Mouse (Mus musculus) c-Kit-positive CD71-negative TER-119-negative erythroid progenitor cells, embryonic 14.5 days (primary cell): ENCODE data around the gene Foxd4.

ENCODE experiments used
- DNase-seq: peaks from one replicate; pipeline ENCODE4 v3.0.0-alpha.2; 2013; ENCODE audit warnings: low read depth

Foxd4 gene

DNA sequence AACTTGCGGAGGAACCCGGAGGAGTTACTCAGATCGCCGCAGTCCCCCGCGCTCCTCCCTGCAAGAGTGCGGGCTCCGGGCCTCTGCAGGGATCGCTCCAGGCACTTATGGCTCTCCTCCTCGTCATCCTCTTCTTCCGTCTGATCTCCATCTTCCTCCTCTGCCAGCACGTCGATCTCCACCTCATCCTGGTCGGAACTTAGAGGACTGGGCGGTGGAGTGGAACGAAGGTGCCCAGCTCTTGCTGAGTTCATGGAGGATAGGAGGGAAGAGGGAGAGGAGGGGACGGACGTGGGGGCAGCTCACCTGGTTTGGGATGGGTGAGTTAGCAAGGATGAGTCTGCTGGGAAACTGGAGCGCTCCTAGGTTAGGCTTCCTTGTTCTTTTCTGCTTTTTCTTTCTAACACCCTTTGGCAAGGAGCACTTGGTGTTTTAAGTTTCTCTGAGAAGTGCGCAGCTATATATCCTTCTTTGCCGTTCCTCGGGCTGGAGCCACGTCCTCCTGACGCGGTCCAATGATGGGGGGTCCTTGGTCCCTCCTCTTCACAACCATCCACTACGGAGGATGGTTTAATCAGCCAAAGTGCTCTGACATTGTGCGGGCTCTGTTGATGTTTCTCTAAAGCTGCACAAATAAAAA, at the start of gene Foxd4:
Foxd4 (minus strand) TSS at position 617 of the 640 bp plus-strand sequence.
- no peak for DNase-seq

DNA sequence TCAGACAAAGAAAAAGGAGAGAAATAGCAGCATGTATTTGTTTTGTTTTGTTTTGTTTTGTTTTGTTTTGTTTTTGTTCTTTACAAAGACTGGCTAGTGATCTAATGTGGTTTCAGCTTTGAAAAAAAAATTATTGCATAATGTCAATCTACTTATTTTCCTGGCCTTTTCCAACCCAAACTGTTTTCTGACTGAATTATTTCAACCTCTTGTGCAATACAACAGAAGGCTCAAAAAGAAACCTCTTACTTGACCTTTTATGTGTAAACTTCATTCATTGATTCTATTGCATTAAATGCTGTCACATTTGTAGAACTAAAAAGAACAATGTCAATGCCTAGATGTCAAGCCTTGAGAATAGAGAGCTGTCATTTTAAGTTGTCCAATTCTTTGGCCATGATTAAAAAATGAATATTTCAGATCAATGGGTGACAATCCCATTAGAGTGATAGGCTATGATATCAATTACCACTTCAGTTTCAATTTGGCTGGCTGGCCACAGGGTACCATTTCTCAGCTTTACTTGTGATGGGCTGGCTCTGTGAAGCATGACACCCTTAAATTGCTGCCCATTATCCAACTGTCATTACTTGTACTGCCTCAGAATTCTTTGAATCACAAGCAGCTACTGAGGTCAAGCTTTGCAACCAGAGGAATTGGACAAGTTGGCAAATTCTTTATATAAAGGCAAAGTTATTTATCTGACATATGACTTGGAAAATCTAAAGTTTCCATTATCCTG, 44.7 kb upstream of the Foxd4 start:
- DNase-seq: no peak

DNA sequence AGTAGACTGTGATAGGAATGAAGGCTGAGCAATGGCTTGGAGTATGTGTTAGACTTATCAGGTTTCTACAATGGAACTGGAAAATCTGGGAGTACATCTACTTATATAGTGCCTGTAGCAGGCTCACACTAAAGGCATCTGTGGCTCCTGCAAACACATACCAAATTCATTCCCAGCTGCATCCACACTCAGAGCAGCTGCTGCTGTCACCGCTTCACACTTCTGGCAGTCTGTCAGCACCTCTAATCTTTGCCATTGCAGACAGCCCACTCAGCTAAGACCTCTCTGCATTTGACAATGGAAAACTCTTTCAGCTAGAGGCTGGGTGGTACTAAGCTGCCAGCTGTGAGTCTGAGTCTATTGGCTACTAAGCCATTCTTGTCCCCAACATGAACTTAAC, 36.1 kb upstream of the Foxd4 start:
- DNase-seq: no peak

DNA sequence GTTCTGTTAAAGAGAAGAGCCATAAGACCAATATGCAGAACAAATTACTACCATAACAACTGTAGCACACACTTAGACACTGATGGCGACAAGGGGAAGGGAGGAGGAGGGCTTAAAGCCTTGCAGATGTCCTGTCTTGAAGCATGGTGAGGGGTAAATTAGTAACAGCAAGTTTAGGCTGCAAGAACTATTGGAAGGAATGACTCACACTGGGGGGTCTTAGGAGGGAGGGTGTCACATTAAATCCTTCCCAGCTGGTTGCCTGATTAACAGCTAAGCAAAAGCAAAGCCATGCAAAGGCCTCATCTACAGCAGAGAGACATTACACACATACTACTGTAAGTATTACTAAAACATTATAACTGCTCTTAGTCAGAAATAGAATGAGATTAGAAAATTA, 28.0 kb upstream of the Foxd4 start:
- no peak for DNase-seq

DNA sequence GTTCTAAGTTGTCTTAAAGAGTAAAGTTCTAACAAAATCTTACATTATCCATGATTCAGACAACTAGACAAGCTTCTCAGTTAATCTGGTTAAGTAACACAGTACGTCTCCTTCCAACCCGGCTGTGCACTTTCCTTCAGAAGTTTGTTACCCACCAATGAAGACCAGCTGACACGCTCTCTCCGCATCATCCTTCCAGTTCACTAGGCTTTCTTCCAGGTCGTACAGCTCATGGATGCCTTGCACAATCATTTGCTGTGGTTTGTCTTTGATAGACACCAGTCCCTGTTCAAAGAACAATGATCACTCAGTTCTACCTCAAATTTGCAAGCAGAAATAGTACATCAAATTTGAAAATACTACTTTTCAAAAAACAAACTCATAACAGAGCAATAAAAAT, 19.9 kb upstream of the Foxd4 start:
- no peak for DNase-seq

DNA sequence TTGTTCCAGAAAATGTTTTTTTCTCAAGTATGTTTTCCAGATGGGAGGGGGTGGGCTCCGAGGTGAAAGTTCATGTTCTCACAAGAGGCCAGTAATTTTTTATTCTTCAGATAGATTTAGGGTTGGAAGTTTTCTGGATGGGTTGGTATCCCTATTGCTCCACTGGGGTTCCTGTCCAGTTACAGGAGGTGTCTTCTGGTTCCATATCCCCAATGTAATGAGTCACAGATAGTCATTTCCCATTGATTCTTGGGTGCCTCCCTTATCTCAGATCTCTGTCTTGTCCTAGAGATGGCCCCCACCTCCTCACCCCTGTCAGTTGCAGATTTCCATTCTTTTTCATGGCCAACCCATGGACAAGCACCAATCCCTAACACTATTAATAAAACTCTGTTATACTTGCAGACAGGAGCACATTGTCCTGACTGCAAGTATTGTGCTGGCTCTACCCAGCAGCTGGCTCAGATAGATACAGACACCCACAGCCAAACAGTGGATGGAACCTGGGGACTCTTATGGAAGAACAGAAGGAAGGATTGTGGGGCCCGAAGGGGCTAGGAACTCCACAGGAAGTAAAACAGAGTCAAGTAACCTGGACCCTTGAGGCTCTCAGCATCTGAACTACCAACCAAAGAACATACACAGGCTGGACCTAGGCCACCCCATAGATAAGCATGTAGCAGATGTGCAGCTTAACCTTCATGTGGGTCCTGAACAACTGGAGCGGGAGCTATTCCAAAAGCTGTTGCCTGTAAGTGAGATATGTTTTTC, 7.6 kb upstream of the Foxd4 start:
- no peak for DNase-seq

DNA sequence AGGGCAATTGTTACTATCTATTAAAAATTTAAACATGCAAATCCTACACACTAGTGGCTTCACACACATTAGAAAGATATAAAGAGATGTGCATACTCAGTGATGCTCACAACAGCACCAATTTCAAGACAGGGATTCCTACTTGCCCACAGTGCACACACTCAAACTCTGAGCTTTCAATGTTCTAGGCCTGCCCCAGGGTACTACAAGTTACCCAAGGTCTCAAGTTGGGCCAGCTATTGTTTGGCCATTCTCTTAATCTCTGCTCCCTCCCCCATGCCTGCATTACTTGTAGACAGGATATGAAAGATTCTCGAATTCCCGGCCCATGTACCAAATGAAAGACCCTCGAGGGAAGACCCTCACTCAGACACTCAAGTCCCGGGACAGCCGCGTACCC, 6.7 kb upstream of the Foxd4 start:
- DNase-seq: no peak

DNA sequence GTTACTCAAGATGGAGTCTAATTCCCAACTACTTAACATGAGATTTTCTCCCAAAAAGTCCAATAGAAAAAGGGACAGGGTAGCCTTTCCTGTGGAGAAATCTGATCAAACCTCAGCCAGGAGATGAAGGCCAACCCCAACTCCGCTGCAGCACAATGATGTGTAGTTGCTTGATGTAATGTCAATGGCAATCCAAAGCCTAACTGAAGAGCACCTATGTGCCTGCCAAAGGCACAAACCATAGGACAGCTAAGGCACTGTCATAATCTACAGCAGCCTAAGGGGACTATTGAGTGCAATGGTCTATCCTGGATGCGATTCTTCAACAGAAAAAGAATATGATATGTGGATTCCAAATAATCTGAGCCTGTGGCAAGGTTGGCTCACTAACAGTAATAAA, 1.8 kb upstream of the Foxd4 start:
- no peak for DNase-seq

DNA sequence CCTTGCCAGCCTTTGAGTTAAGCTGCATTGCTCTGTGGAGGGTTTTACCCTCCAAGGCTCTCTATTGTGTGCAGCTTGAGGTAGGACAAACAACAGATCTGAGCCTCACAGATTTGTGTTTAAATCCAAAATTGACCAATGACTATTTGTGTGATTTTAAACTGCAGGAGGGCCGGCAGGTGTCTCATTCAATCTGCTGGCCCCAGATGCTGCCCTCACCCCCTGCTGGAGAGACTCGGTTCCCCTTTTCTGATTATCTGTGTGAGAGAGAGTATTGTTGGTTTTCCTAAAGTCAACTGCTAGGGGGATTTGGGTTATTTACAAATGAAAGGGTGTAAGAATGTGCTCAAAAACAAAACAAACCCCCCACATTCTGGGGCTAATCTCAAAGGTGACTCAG, 1.3 kb upstream of the Foxd4 start:
- DNase-seq: no peak

DNA sequence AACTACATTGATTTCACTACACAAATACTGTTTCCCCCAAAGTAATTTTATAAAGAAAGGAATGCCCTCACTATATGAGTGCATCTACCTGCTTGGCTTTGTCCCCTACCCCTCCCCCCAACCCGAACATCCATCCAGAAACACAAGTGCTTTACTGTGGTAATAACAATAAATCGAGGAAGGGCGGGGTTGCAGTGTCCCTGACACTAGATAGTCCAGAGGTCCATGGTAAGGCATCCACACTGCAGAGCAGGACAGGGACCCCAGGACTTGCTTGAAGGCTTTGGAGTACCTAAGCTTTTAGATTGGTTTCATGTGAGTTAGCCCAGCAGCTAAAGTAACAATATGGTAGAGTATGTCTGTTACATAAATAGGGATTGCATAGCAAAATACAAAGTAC, 669 bp upstream of the Foxd4 start:
- no peak for DNase-seq

DNA sequence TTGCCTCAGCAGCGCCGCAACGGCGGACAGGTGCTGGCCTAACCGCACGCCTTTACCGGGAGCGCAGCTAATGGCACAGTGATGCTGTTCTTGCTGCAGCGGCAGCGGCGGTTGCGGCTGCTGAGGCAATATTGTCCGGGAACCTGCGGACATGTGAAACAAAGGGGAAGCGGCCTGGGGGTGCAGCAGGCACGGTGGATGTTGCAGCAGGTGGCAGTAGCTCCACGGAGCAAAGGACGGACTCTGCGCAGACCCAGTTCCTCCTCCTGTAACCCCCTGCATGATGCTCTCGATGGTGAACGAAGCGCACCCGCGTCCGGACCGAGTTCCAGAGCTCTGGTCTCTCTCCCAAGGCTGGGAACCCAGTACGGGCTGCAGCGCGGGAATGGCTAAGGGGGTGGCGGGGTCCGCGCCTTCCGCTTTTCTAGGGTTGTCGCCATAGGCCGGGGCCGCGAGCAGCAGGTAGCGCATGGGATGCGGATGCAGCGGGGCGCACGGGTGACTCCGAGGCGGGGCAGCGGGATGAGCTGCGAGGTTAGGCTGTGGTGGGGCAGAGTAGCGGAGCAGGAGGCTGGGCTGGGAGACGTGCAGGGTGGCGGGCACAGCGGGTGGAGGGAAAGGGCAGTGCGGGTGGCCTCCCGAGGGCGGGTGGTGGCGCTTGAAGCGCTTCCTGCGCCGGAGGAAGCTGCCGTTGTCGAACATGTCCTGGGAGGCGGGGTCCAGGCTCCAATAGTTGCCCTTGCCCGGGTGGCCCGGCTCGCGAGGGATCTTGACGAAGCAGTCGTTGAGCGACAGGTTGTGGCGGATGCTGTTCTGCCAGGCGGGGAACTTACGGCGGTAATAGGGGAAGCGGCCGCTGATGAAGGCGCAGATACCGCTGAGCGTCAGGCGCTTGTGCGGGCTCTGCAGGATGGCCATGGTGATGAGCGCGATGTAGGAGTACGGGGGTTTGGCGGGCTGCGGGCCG, 1.1 kb downstream of the Foxd4 start:
- DNase-seq: no peak

DNA sequence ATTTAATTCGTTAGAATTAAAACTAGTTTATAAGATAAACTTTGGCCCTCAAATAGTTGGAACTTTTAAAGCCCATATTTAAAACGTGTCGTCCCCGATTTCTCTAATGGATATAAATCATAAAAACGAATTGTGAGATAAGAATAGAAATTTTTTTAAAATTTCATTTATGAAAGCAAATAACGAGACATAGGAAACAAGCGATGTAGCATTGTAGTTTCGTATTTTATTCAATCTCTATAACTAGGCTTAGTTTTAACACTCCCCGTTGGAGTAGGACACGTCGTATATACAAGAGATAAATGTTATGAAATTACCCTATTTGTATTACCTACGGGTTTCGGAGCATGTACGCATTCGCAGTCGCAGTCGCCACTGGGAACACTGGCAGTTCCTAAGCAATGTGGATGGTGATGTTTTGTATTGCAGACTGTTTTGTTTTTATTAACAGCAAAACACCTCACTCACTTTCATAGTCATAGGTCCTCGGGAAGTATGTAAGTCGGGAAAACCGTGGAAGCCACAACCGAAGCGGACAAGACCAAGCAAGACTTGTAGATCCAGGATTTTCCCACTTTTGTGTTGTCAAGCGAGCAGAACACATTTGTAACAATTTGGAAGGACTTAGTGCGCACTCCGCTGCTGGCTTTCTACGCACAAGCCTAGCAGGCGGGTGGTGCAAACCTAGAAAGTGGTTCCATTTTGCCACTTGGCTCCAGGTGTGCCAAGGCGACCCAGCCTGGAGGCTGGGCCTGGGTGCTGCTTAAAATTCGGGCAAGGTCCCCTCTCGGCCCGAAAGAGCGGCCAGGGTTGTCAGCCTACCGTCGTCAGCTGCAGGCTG, 2.0 kb downstream of the Foxd4 start:
- no peak for DNase-seq

DNA sequence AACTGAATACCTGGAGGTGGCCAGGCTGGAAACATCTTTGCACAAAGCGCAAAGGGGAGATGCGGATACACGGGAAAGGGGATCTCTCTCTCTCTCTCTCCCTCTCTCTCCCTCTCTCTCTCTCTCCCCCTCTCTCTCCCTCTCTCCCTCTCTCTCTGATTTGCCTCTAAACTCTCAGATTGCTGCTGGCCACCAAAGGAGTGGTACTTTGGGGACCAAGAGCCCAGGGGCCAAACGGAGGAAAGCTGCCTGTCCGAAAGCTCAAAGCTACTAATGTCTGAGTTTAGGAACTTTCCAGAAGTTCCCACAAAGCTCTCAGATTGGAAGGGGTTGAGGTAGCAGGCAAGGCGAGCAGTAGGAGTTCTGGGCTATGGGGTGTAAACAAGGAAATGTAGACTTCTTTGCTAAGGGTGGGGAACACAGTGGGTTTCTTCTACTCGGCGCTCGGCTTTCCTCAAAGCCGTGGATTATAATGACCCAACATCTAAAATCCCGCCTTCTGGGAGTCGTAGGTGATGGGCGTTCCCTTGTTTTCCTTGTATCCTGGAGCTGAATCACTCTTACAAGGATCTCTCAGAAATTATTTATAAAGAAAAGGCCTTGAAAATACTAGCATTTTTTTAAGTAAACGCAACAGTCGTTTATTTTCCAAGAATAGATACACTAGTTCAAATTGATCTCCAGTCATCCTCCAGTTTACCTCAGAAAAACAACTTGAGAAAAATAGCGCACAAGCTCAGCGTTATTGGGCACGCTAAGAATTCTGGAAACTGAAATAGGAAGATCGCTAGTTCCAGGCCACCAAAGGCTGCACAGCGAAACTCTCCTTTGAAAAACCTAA, 2.9 kb downstream of the Foxd4 start:
- DNase-seq: no peak

DNA sequence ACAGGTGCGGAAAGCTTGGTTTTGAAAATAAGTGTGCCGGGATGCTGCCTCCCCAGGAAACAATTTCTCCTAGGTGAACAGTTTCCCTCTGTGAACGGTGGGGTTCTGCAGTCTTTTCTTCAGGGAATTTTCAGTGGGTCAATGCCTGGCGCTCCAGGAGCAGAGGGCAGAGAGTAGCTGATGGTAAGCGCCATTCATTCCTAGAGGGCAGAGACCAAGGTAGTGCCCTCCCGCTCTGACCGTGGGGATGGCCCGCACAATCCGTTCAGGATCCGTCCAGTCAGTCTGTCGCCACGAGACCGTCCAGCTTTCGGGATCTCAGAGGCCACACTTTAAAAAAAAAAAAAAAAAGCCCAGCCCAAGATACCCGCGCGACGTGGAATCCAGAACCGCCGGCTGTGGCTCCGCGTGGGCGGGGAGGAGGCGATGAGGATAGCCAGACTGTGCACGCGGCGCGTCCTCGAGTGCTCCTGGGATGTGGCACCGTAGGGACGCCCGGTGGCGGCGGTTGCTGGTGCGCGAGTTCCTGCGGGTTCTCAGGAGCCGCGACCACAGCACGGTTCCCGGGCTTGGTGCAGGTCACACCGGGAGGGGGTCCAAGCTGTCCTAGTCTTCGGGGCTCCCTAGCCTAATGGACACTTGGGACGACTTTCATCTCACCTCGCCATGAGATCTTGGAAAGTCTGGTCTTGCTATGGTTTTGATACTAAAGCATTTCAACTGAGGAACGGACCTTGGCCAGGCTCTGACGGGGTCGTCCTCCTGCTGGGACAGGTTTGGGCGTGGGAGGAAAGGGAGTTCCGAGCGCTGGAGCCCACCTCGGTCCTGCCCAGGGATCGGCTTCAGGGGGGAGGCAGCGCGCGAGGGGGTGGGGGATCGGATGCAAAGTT, 3.7 kb downstream of the Foxd4 start:
- DNase-seq: no peak

DNA sequence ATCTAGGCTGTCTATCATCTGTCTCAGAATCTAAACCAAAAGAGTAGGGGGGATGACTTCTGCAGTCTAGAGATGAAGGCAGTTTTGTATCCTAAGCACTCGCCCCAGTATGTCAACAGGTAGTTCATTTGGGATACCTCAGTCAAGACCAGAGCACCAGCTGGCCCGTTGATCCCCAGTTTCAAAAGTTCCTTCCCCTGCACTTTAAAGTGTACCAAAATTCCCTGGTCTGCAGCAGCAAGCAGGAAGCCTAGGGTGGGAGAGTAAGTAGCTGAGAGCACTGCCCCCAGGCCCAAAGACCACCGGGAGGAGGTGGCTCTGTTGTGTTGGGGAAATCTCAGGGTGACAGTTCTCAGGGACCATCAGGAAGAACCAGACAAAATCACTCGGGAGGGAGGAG, 4.5 kb downstream of the Foxd4 start:
- DNase-seq: no peak

DNA sequence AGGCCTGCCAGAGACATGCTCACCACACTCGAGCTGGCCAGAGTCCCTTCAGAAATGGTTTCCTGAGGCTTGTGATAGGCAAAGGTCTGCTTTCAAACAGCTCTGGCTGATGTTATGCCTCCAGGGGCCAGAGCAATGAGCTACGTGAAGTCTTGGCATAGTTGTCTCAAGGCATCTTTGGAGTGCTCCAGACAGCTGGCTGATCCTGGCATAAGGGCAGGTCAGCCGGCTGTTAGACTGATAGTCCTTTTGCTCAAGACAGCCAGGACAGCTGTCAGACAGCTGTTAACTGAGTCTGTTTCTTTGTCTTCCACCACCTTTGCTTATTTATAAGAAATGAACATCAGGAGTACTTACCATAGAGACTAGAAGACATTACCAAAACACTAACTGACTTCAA, 14.1 kb downstream of the Foxd4 start:
- DNase-seq: no peak

DNA sequence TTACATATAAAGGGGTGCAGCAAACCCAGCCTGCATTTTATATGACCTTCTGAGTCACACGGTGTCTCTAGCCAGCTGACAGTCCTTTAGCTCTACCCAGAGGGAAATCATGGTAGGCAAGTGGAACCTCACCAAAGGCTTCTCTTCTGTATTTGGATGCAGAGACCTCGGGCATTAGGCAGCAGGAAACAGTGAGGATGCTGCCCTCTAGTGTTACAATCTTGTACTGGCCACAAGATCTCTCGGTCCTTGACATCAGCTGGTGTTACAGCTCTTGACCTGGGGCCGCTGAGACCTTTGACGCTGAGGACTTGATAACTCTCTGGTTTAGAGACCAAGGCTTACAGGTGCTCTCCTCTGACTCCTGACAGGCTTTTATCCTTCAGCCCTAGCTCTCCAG, 15.5 kb downstream of the Foxd4 start:
- peak; percentile 37 for DNase-seq

DNA sequence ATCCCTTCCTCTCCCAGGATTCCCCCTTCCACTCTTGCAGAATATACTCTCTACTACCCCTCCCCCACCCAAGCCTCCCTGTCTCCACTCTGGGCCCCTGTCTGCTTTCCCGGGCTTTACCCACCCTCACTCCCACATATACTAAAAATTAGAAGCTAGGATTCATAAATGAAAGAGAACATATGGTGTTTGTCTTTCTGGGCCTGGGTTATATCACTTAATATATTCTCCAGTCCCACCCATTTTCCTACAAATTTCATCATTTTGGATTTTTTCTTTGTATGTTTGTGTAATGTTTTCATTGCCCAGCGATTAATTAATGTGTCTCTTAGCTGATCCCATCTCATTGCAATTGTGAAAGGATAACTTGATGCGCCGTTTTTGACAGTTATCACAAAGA, 19.8 kb downstream of the Foxd4 start:
- DNase-seq: no peak
